Mouse (Mus musculus): ENCODE measurements around the gene Ncor2.

Ncor2 gene

DNA sequence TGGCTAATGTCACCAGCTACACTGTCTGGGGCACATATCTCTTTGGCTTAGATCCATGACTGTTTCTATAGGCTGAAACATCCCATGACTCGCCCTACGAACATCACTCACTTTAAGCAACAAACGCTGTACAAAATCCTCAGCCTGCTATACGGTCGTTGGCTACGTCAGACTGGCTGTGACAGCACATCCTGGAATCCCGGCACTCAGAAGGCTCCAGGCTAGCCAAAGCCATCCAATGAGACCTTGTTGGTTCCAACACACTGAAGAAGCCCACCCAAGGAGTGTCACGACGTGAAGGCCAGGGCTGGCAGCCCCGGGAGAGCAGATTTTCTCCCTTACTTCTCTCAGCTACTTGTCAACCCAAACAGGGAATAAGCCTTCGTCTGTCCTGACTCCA is 82.7 kb downstream of the Ncor2 start:
- DNase-seq (ENCODE audit: low read depth, low spot score), result no peak

DNA sequence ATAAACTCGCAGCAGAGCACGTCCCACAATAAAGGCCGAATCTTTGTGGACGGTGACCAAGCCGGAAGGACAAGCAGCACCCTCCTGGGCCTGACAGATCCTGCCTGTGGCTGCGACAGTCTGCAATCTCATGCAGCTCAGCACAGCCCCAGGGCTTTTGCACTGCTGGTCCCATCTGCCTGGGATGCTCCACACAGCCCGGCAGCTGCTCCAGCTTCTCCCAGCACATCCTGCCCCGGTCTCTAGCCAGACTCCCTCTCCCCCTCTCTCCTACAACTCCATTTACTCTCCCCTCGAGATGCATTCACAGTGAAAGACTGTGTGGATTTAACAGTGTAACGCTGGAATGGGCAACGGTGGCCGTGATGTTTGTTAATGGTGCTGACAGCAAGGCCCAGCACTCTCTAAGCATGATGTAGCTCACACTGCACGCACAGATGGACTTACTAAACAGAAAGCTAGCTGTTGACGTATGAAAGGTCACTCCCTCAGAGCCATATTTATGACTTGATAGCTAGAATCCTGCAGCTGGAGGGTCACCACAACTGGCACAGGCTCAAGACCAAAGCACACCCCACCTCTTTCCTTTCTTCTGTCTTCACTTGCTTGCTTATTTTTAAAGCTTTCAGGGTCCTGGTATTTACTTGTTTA is 83.4 kb downstream of the Ncor2 start:
- no peak for DNase-seq (ENCODE audit: low read depth, low spot score)

DNA sequence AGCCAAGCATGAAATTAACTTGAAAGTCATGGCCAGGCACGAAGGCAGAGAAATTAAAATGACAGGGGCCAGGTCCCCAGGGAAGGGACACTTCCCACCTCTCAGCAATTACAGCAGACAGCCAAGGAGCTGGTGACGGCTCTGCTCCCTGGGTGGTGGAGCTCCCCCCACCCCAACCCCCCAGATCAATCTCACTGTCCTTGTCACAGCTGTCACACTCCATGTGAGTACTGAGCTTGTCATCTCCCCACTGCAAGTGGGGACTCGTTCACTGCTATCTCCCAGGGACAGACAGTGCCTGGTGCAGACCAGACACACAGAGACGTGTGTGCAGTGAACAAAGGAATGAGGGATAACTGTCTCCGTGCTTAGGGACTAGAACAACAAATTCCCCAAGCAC is 85.2 kb downstream of the Ncor2 start:
- DNase-seq (ENCODE audit: low read depth, low spot score), result no peak

GRCm38 (mm10) chr5:125088076-125088475 is 90.9 kb downstream of the Ncor2 start:
- no peak for DNase-seq (ENCODE audit: low read depth, low spot score)

GRCm38 (mm10) chr5:125085097-125085617 is 93.9 kb downstream of the Ncor2 start:
- DNase-seq (ENCODE audit: low read depth, low spot score), result no peak

GRCm38 (mm10) chr5:125083674-125084073 is 95.3 kb downstream of the Ncor2 start:
- DNase-seq (ENCODE audit: low read depth, low spot score), result no peak

DNA sequence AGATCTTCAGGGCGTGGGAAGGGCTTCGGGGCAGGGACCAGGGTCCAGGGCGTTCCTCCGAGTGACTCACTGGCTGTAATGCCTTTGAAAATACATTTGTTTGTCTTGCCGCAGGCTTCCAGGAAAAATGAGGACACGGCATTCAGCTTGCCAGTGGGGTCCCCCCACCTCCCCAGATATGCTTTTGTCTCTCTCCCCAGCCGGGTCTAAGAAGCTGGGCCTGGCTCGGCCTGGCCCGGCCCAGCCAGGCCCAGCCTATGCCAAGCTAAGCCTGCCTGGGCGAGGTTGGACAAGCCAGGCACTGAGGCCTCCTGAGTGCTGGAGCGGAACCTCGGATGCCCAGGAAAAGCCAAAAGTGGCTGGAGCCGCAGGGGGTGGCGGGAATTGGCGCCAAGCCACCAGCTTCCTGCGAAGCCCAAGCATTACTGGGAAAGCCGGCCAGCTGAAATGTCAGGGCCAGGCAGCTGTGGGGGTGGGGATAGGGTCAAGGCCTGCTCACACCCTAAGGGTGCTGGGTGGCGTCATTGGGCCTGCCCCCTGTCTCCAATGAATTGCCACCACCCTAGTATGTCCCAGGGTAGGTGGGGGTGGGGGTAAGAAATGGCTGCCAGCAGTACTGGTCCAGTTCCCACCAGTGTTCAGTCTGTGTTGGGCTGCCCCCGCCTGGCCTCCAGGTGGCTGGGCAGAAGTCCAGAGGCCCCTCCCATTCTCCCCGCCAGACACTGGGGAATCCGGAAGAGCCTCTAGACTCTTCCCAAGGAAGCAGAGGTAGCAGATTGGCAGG is 97.5 kb downstream of the Ncor2 start:
- DNase-seq (ENCODE audit: low read depth, low spot score), result no peak

DNA sequence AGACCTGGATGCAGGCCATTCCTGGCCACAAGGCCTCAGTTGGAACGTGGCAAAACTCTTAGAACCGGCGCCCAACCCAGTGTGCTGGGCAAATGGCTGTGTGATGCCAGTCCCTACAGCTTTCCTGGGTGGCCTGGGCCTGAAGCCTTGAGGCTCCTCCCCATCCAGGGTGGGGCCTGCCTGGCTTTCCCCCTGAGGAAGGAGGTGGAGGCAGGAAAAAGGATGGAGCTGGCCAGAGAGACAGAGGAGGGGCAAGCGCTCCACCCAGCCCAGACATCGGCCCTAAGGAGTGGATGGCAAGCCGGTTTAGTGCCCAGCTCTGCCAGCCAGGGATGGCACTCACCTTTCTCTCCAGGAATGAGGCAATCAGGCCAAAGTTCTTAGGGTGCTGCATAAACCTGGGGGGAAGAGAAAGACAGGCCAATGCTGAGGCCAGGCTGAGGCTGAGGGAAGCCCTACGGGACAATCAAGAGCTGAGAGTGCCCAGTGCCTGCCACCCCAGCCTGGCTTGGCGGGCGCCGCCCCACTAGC is 98.2 kb downstream of the Ncor2 start:
- DNase-seq (ENCODE audit: low read depth, low spot score), result no peak

GRCm38 (mm10) chr5:125080352-125080751 is 98.7 kb downstream of the Ncor2 start:
- no peak for DNase-seq (ENCODE audit: low read depth, low spot score)

DNA sequence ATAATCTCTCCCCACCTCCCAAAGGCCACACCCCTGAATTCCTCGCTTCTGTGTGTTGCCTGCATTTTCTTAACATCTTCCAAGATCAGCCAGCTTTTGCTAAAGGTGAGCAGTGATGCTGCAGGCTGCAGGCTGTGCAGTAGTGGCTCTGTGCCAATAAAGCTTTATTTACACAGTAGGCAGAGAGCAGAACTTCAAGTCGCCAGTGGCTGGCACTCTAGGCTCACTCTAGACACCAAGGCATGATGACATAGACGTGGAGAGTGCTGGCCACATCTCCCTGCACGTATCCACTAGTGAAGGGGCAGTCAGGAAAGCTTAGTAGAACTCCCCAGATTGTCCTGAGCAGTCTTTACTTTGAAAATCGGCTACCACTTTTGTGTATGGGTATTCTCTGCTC is 100.8 kb downstream of the Ncor2 start:
- DNase-seq (ENCODE audit: low read depth, low spot score), result no peak

GRCm38 (mm10) chr5:125076183-125076582 is 102.8 kb downstream of the Ncor2 start:
- no peak for DNase-seq (ENCODE audit: low read depth, low spot score)

DNA sequence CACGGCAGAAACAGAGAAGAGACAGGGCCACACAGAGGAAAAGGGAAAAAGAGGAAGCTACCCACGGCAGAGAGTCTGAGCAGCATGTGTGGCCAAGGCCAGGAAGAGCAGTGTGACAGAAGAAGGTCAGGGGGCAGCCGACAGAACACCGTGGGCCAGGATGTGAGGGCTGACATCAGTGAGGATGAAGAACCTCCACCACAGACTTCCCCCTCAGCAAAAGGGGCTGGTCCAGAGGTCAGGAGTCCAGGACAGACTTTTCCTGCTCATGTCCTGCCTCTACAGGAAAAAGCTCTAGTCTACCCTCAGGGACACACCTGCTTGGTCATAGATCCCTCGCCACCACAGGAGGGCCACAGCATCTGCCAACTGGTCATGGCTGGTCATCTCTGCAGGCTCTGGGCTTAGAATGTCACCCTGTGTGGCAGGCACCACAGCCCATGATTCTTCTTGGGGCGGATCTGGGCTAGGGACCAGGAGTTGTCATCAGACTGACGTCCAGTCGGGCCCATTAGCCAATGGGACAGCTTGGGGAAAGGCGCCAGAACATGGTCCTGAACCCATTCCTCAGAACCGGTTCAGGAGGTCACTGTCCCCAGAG is 104.3 kb downstream of the Ncor2 start:
- DNase-seq (ENCODE audit: low read depth, low spot score), result no peak

DNA sequence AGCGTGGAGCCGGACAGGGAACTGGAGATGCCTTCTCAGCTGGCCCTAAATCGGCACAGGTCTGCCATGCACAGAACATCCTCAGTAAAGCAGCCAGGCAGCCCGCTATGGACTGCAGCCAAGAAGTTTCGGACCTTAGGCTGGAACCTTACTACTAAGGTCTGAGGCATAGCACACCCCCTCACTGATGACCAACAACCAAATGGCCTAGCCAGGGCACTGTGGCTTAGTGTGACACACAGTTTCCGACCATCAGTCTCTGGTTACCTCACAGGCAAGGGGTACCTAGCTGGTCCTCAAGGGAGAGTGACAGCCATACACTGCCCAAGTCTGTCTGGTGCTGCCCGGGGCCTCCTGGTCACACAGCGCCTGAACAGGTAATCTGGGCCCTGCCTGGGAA is 105.1 kb downstream of the Ncor2 start:
- no peak for DNase-seq (ENCODE audit: low read depth, low spot score)

- DNase-seq (ENCODE audit: low read depth, low spot score), result no peak
These were observed 105.7 kb downstream of the Ncor2 start for GRCm38 (mm10) chr5:125073335-125073734.

DNA sequence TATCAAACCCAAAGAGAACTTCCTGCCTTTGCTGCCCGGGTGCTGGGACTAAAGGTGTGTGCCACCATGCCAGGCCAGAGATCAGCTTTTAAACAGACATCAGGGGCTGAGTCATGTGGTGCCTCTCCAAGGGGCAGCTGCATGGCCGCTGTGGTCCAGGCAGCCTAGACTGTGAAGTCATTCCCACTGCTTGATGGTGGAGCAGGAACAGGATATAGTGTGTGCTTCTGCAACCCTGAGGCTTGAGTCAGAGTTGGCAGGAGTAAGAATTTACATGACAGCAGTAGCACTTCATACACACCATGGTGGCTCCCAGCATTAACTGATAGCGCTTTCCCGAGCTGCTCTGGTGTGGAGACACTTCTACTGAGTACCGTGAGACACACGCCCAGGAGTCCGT is 106.6 kb downstream of the Ncor2 start:
- DNase-seq (ENCODE audit: low read depth, low spot score), result no peak

GRCm38 (mm10) chr5:125071919-125072318 is 107.1 kb downstream of the Ncor2 start:
- no peak for DNase-seq (ENCODE audit: low read depth, low spot score)

DNA sequence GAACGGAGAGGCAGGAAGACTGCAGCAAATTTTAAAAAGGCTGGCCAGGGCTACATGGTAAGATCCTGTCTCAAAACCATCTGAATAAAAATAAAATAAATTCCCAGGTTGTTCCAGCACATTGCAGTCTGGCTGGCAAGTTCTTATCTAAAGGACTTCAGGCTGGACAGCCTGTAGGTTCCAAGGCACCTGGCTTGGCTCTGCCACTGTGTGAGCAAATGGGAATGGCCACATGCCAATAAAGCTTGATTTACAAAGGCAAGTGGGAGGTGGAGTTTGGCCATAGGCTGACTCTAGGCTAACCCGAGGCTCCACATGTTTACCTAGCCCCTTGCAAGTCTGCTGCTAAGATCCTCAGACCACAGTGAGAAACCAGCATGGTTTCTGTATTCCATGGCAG is 108.6 kb downstream of the Ncor2 start:
- DNase-seq (ENCODE audit: low read depth, low spot score), result no peak

DNA sequence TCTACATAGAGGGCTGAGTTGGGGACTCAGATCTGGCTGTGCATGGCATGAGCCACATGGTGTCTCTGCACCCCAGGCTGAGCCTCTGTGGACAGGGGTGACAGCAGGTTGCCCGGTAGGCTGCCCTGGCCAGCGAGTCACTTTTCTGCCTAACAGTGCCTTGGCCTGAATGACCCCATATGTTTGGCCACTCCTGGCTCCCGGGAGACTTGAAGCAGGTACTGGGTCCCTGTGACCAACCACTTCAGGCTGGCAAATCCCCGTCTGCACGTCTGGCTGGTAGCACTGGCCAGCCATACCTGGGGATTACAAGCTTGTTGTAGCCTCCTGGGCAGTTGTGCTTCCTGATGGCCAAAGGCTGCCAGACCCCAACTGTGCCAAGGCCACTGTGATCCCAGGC is 109.1 kb downstream of the Ncor2 start:
- no peak for DNase-seq (ENCODE audit: low read depth, low spot score)

DNA sequence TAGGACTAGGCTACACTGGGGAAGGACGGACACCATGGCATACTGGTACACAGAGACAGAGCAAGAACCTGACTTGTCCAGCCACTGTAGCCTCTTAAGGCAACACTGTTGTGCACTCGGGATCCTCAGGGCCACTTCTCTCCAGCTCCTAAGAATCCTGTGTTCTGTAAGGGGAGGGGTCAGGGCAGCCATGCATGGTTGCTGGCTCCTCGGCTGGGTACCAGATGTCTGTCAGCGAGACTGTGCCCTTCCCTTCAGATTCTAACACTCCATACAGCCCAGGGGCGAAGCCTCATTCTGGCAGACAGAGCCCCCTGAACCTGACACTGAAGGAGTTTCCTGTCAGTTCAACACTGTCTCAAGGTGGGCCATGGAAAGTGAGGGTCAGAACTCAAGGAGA is 109.6 kb downstream of the Ncor2 start:
- DNase-seq (ENCODE audit: low read depth, low spot score), result no peak

DNA sequence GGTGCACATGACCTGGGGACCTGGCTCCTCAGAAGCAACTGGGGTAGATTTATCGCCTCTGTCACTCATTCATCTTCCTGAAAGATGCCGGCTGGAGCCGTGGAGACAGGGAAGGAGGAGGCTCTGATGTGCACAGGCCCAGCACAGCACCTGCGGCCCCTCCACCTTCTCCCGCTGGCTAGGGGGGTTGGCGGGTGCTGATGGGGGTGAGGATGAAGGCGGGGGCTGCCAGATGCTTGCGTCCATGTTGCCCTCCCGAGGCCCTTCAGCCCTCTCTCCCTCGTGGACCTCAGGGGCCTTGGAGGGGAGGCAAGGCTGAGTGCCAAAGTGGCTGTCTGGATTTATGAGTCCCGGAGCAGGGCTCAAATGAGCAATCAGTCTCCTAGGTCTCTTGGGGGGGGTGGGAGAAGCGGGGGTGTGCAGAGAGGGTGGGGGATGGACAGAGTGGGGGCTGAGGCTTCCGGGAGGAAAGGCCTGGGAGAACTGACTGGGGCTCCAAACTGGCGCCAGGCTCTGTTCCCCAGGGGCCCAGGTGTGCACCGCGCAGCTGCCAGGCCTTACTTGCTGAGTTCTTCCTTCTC is 110.6 kb downstream of the Ncor2 start:
- DNase-seq (ENCODE audit: low read depth, low spot score), result no peak

- no peak for DNase-seq (ENCODE audit: low read depth, low spot score)
These were observed 111.3 kb downstream of the Ncor2 start for GRCm38 (mm10) chr5:125067673-125068072.

Data from retina, postnatal 7 days (tissue).